Comparison of ENCODE assay signal across 28 mouse cellular contexts in genomic region chr4:84427955-84428354, GRCm38 (mm10).
"Had no signal": no experiment of that assay in that cellular context is flagged by ENCODE, and none has a peak within 500 bp of the region (broad histone marks: within the 10 kb centered on the region; RNA-seq: fewer than 3 reads in every experiment).

No protein-coding gene starts in this region.

- H3K4me1 ChIP-seq: embryonic facial prominence, embryonic 15.5 days; forebrain, embryonic 15.5 days had no signal

- DNase-seq: cerebellum, adult 2 months; cerebellum, adult 8-10 months; cerebellum, adult 9-10 months; cerebellum, adult 9-11 months; cerebellum, postnatal 10 days; cerebellum, postnatal 14 days; cerebellum, postnatal 25 days; cerebellum, postnatal 36 days; embryo, embryonic 11 days; forebrain, postnatal 0 days; gastrocnemius, adult 2 months; gastrocnemius, postnatal 10 days; gastrocnemius, postnatal 14 days; gastrocnemius, postnatal 25 days; gastrocnemius, postnatal 36 days; heart, adult 11 months; heart, adult 18-20 months had no signal

- H3K4me2 ChIP-seq: embryonic facial prominence, embryonic 12.5 days; embryonic facial prominence, embryonic 13.5 days; embryonic facial prominence, embryonic 15.5 days; forebrain, embryonic 12.5 days; forebrain, embryonic 13.5 days; forebrain, embryonic 15.5 days had no signal

- H3K27ac ChIP-seq: embryonic facial prominence, embryonic 10.5 days; embryonic facial prominence, embryonic 12.5 days; embryonic facial prominence, embryonic 13.5 days; embryonic facial prominence, embryonic 15.5 days; forebrain, embryonic 10.5 days; forebrain, embryonic 12.5 days; forebrain, embryonic 13.5 days; forebrain, embryonic 15.5 days; gastrocnemius, adult 2 months had no signal

- H3K27me3 ChIP-seq: embryonic facial prominence, embryonic 12.5 days; embryonic facial prominence, embryonic 13.5 days; embryonic facial prominence, embryonic 15.5 days; forebrain, embryonic 12.5 days; forebrain, embryonic 13.5 days; forebrain, embryonic 15.5 days had no signal

- H3K9me3 ChIP-seq: embryonic facial prominence, embryonic 10.5 days; embryonic facial prominence, embryonic 12.5 days; embryonic facial prominence, embryonic 13.5 days; embryonic facial prominence, embryonic 15.5 days; forebrain, embryonic 10.5 days; forebrain, embryonic 12.5 days; forebrain, embryonic 13.5 days; forebrain, embryonic 15.5 days had no signal

- H3K9ac ChIP-seq: embryonic facial prominence, embryonic 12.5 days; embryonic facial prominence, embryonic 13.5 days; embryonic facial prominence, embryonic 15.5 days; forebrain, embryonic 12.5 days; forebrain, embryonic 13.5 days; forebrain, embryonic 15.5 days; forebrain, postnatal 0 days had no signal

- H3K4me3 ChIP-seq: embryonic facial prominence, embryonic 10.5 days; embryonic facial prominence, embryonic 12.5 days; embryonic facial prominence, embryonic 13.5 days; embryonic facial prominence, embryonic 15.5 days; erythroblast, embryonic 14.5 days; forebrain, embryonic 10.5 days; forebrain, embryonic 12.5 days; forebrain, embryonic 13.5 days; forebrain, embryonic 15.5 days; gastrocnemius, adult 2 months had no signal

- H3K36me3 ChIP-seq: embryonic facial prominence, embryonic 10.5 days; embryonic facial prominence, embryonic 12.5 days; embryonic facial prominence, embryonic 13.5 days; embryonic facial prominence, embryonic 15.5 days; forebrain, embryonic 10.5 days; forebrain, embryonic 12.5 days; forebrain, embryonic 15.5 days had no signal

- ATAC-seq: forebrain, embryonic 13.5 days; forebrain, embryonic 14.5 days; forebrain, embryonic 15.5 days; forebrain, embryonic 16.5 days; forebrain, postnatal 0 days had no signal
